Mouse (Mus musculus) E14TG2a.4 (cell line): Measurements from ENCODE around the gene Mamdc2.

Source experiments
- H3K27me3 ChIP-seq: 2 replicates; pipeline ENCODE4 v1.6.1; 2014; ENCODE audit warnings: low read length, control low read depth; ENCODE audit not compliant: insufficient read depth
- H3K36me3 ChIP-seq: 2 replicates; pipeline ENCODE4 v1.6.1; 2014; ENCODE audit warnings: low read length, control low read depth; ENCODE audit not compliant: insufficient read depth
- H3K4me1 ChIP-seq: replicated peaks from 2 replicates; pipeline ENCODE4 v1.6.1; 2014; ENCODE audit warnings: low read depth, low read length, control low read depth
- H3K4me3 ChIP-seq: replicated peaks from 2 replicates; pipeline ENCODE4 v1.5.1; 2014; ENCODE audit warnings: mild to moderate bottlenecking, low read length
- H3K9me3 ChIP-seq: 2 replicates; pipeline ENCODE4 v1.6.1; 2014; ENCODE audit warnings: low read length, control low read depth
- CTCF ChIP-seq: conservative IDR thresholded peaks from 2 replicates; pipeline ENCODE4 v1.5.1; 2014; ENCODE audit warnings: low read length
- NANOG ChIP-seq: IDR thresholded peaks from 2 replicates; pipeline ENCODE4 v1.6.1; 2014; ENCODE audit warnings: borderline replicate concordance, low read length, mixed read lengths
- POU5F1 ChIP-seq: IDR thresholded peaks from 2 replicates; pipeline ENCODE4 v1.6.1; 2014; ENCODE audit warnings: low read length, borderline replicate concordance

The Mamdc2 gene

DNA sequence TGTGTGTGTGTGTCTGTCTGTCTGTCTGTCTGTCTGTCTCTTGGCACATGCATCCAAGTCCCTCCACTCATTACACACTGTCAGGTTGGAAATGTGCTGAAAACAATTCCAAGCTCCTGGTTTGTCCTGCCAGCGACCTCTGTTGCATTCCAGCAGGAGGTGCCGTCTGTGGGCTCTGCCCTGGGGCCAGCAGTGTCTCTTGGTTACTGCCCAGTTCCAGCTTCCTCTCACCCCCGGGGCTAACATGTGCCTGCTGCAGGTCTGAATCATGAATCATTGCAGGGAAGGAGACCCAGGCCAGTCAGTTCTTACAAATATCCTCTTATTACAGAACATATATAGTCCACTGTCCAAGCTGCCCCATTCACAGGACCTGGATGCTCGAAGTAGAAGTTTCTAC is 9.2 kb upstream of the Mamdc2 start:
- no peaks in the 10 kb centered on the region for H3K27me3 ChIP-seq
- no peak overlapping the region for H3K4me3 ChIP-seq
- peaks cover 17% of the 10 kb centered on the region for H3K4me1 ChIP-seq
- TF ChIP-seq CTCF (no peak), NANOG (no peak), POU5F1 (no peak)
- no peaks in the 10 kb centered on the region for H3K9me3 ChIP-seq
- no peaks in the 10 kb centered on the region for H3K36me3 ChIP-seq

DNA sequence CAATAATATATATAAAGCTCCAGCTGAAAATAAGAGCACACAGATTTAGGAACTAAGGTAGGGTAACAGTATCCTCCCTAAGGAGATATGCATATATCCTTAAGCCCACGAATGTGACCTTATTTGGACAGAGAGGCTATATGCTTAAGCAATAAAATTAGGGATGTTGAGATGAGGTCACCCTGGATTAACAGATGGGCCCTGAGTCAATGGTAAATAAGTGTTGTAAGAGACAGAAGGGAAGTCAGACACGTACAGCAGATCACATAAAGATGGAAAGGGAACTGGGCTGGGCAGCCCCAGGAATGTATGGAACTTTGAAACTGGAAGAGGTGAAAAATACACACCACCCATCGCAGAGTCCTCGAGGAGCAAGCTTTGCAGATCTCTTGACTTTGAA is 3.1 kb upstream of the Mamdc2 start:
- no peak overlapping the region for H3K4me3 ChIP-seq
- peaks cover 19% of the 10 kb centered on the region for H3K4me1 ChIP-seq
- H3K27me3 ChIP-seq, result peaks cover 34% of the 10 kb centered on the region
- no peaks in the 10 kb centered on the region for H3K36me3 ChIP-seq
- no peak for TF ChIP-seq POU5F1
- no peak for TF ChIP-seq CTCF
- no peak for TF ChIP-seq NANOG
- no peaks in the 10 kb centered on the region for H3K9me3 ChIP-seq

DNA sequence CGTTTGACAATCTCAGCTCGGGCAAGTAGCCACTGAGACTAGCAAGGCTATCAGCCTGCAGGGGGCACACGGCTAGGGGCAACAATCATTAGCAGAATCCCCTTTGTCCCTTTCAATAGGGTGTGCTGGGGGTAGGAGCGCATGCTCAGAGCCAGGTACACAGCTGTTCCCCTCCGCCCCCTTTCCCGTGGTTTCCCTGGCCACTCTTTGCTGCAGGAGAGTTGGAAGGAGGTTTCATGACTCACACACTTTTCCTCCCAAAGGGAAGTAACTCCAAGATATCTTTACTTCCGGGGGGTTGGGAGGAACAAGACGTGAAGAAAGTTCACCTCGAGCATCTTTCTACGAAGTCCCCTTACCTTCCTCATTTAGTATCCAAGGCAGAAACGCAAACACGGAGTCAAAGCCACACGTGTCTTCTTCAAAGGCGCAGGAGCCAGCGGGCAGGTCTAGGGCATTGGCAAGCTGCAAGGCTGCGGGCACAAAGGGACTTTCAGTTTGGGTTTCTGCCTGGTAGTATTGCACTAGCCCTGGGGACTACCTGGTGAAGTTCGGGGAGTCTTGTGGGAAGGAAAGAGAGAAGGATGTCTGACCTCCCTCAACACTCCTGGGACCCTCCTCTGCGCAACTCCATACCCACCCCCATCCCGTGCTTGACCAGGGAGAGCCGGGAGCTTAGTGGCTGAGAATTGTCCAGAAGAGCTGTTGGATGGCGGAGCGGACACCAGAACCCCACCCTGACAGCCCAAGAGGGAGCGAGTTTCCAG is 838 bp downstream of the Mamdc2 start:
- Histone ChIP-seq H3K4me1 (peaks cover 19% of the 10 kb centered on the region), H3K36me3 (no peaks in the 10 kb centered on the region), H3K27me3 (peaks cover 34% of the 10 kb centered on the region), H3K9me3 (no peaks in the 10 kb centered on the region), H3K4me3 (peak overlapping the region; percentile 70)
- TF ChIP-seq NANOG, result no peak
- TF ChIP-seq CTCF, result peak; percentile 27; the same call in 1 of the 2 replicates

DNA sequence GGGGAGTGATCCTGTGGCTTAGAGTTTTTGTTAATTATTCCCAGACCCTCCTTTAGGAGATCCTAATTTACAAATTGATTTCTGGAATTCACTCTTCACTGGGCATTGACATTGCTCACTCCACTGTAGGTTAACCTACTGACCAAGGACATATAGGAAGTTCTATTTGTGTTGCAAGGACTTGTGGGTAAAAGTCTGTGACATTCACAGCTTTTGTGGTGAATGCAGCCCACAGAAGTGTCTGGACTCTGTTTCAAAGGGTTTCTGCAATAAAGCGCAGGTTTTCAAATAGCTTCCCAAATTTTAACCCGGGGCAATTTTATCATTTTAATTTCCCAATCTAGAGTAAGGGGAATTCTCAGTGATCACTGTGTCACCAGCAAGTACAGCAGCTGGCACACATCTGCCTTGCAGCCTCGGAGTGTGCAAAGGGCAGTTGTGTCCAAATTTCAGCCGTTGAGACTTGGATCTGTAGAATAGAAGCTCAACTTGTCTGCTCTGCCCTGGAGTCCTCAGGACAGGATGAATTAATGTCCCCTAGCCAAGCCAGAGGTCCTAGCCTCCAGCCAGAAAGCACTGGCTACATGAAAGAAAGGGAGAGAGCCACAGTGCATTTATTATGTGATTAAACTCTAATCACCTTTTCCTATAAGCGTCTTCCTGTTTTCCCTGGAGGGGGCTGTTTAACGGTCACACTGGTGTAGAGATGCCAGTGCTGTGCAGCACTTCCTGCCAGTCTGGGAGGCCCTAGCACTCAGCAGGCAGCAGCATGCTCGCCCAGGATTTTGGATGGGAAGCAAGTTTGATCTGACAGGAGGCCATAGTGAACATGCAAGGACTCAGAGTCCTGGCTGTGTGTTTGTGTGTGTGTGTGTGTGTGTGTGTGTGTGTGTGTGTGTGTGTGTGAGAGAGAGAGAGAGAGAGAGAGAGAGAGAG is 3.1 kb downstream of the Mamdc2 start:
- peaks cover 29% of the 10 kb centered on the region for H3K27me3 ChIP-seq
- H3K4me1 ChIP-seq, result peaks cover 19% of the 10 kb centered on the region
- H3K4me3 ChIP-seq, result no peak overlapping the region
- TF ChIP-seq POU5F1, result no peak
- no peaks in the 10 kb centered on the region for H3K36me3 ChIP-seq
- H3K9me3 ChIP-seq, result no peaks in the 10 kb centered on the region

DNA sequence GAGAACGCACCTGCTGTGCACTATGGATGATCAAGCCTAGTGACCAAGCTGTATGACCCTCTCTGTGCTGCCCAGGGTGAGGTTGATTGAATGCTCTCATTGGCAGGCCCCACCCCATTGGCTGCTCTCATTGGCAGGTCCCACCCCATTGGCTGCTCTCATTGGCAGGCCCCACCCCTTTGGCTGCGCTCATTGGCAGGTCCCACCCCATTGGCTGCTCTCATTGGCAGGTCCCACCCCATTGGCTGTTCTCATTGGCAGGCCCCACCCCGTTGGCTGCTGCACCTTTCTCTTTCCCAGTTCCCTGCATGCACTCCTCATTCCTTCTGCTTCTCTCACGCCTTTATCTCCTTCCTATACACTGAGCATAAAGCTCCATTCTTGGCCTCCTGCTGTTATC is 12.5 kb downstream of the Mamdc2 start:
- Histone ChIP-seq H3K4me3 (no peak overlapping the region), H3K9me3 (no peaks in the 10 kb centered on the region), H3K27me3 (0 out of 2 replicates have a peak, but pooled peaks cover 3% of the 10 kb centered on the region), H3K4me1 (no peaks in the 10 kb centered on the region; the same call in 1 of the 2 replicates), H3K36me3 (no peaks in the 10 kb centered on the region)
- TF ChIP-seq CTCF (no peak), POU5F1 (no peak), NANOG (no peak)

DNA sequence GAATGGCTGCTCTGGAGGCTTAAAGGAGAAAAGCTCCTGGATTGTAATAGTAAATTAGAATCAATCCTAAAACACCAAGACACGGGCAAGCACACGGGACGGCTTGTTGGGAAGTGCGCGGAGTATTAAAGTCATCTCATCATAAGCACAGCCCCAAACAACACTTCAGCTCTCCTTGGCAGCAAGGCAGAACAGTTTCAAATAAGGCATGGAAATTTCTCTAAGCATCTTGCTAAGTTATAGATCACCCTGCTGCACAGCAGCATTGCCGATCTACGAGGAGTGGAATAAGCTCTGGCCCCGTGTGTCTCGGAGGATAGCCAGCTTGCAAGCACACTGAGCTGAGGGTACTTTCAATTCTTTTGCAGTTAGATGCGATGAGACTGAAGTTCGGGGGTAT is 13.8 kb downstream of the Mamdc2 start:
- H3K4me1 ChIP-seq, result no peaks in the 10 kb centered on the region; the same call in 1 of the 2 replicates
- H3K36me3 ChIP-seq, result no peaks in the 10 kb centered on the region
- TF ChIP-seq NANOG (no peak), CTCF (no peak), POU5F1 (no peak)
- no peaks in the 10 kb centered on the region for H3K27me3 ChIP-seq
- H3K4me3 ChIP-seq, result no peak overlapping the region
- H3K9me3 ChIP-seq, result no peaks in the 10 kb centered on the region

DNA sequence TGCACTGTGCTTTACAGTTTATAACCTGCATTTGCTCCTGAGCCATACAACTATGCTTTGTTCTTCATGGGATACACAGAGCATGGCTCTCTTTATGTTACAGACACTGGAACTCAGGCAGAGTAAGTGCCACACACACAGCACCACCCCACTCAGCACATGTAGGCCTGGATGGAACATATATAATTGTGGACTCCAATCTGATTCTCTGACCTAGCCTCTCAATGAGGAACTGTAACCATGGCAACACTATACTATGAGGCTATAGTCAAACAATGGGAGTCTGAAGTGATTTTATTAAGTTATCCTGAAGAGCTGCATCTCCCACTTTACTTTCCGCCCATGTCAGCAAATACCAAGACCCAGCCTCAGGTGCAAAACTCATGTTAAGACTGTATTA is 30.6 kb downstream of the Mamdc2 start:
- Histone ChIP-seq H3K4me3 (no peak overlapping the region), H3K27me3 (no peaks in the 10 kb centered on the region), H3K4me1 (no peaks in the 10 kb centered on the region), H3K9me3 (no peaks in the 10 kb centered on the region), H3K36me3 (no peaks in the 10 kb centered on the region)
- TF ChIP-seq NANOG (no peak), CTCF (no peak), POU5F1 (no peak)

DNA sequence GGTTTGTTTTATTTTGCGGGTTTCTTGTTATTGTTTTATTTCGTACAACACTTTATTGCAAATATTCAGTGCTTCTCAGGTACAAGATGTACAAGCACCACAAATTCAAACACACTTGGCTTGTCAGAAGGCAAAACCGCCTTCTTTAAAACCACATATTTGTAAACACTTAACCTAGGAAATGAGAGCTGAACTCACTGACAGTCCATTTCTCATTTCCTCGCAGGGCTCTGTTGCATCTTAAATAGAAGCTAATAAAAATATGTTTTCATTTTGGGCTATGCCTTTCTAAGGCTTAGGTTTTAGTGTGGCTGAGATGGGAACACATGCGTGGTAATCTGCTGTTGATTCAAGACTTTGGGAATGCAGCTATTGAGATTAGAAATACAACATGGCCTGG is 37.4 kb downstream of the Mamdc2 start:
- TF ChIP-seq POU5F1 (no peak), CTCF (no peak), NANOG (no peak)
- Histone ChIP-seq H3K4me3 (no peak overlapping the region), H3K36me3 (no peaks in the 10 kb centered on the region), H3K4me1 (no peaks in the 10 kb centered on the region), H3K27me3 (no peaks in the 10 kb centered on the region), H3K9me3 (no peaks in the 10 kb centered on the region)
